Mouse (Mus musculus): Measurements from ENCODE around the gene Osbpl3.
"Not testable (repeated sequence)": the region's sequence is repeated elsewhere in the genome, so short reads cannot be mapped to it uniquely, and the experiment has no call there.

The Osbpl3 gene

GRCm38 (mm10) chr6:50453651-50454050 lies 2.4 kb downstream of the Osbpl3 start:
- no peak for DNase-seq (ENCODE audit: low read depth, low spot score)

GRCm38 (mm10) chr6:50452220-50452619 lies 3.8 kb downstream of the Osbpl3 start:
- DNase-seq (ENCODE audit: low read depth, low spot score) = no peak

DNA sequence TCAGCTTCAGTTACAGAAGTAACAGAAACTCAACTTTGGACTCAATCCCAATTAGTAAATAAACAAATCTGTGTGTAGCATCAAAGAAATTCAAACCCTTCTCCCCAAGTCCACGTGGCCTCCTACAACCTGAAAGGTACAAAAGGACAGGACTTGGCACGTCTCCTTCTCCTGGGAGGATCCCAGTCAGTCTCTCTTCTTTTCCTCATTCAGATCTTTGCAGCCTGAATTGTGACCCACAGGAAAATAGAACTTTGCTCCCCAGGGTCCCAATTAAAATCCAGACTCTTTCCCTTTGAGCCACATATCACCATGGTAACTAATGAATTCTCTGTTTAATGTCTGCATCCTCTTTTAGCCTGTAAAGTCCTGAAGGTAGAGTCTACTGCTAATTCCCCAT lies 10.4 kb downstream of the Osbpl3 start:
- DNase-seq (ENCODE audit: low read depth, low spot score) = no peak

DNA sequence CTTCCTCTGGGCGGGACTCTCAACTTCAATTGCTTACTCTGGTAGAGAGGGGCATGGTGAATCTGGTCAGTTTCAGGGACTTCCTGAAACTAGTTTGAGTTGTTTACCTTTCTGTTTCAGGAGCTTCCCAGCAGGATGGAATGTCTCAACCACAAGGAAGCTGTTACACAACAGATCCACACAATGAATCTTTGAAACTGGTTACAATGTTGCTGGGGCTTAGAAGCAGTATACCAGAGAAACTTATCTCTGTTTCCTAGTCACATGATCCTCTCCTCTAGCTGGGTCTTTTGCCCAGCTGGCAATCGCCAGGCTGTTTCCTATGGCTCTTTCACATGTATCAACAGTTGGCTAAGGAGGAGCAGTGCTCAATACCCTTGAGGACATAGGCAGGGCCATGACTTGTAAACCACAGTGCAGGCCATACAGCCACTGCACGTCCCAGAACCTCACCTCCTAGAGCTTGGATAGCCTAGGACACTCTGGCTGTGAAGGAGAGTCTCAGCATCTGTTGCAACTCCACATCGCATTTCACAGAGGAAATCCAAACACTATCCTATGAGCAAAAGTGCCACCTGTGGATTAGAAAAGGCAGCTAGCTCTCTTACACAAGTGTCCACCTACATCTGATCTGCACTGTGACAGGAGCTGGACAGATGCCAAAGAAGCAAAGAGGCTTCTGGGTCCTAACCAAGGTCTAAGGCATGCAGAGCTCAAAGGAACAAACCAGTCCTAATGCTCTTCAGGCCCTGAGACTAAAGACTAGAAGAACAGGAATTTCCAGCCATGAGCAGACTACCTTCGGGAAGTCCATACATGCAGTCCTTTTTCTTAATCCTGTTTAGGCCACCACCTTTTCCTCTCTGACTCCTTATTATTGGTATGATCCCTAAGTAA lies 14.8 kb downstream of the Osbpl3 start:
- DNase-seq (ENCODE audit: low read depth, low spot score) = no peak

DNA sequence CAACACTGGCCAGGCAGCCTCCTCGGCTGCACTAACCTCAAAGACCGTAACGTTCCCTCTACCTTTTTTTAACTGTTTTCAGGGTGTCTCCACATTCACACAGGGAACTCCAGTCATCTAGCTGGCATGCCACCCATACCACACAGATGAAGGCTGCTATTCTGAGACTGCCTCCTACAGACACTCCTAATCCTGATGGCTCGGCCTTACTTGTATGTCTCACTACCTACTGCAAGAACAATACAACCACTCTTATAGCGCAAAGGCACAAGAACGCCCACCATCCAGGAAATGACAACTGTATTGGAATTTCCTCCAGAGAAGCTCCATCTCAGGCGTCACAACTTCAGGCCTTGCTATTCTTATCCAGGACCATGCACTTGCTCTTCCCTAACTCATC lies 15.8 kb downstream of the Osbpl3 start:
- no peak for DNase-seq (ENCODE audit: low read depth, low spot score)

DNA sequence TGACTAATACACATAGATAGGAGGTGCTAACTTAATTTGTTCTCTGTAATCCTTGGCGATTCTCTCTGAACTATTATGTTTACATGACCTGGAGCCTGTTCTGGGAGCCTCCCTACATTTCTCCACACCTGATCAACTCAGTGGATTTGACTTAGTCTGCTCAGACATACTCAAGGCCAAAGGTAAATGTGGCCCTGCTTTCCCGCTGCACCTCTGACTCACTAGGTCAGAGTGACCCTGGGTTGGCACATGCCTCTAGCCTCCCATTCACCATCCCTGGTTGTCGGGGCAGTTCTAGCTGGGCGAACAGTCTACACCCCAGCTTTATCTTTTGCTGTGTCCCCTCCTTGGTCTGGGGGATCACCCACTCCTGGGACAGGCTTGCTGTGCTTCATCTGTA lies 17.1 kb downstream of the Osbpl3 start:
- not testable (repeated sequence) for DNase-seq (ENCODE audit: low read depth, low spot score)

DNA sequence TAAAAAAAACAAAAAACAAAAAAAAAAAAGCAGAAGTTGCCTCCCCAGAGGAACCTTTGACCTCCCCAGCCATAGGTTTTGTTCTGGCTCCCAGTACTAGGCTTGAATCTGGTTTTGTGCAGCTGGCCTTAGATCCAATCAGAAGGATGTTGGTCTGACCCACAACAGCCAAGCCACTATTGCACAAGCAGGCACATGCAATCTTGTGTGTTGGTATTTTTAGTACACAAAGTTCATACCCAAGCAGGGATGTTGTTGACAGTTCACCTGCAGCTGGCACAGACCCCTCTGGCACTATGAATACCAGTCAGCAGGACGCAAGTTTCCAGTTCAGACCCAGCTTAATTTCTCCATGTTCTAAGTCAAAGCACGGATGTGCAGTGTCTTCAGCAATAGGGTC lies 18.2 kb downstream of the Osbpl3 start:
- DNase-seq (ENCODE audit: low read depth, low spot score) = no peak

DNA sequence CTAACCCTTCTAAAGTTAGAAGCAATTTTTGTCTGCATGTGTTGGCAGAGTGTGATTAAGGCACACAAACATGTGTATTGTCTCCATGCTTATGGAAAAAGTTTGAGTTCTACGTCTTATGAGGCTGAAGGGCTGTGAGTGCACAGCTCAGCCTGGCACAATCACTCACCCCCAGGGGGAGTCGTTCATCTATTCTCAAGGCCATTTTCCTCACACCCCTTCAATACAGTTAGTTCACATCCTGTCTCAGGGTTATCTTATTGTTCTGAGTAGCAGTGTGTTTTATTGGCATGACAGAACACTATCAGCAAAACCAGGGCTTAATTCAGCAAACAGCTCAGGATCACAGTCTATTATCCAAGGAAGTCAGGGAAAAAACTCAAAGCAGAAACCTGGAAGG lies 19.3 kb downstream of the Osbpl3 start:
- DNase-seq (ENCODE audit: low read depth, low spot score) = no peak

GRCm38 (mm10) chr6:50432491-50432890 lies 23.5 kb downstream of the Osbpl3 start:
- no peak for DNase-seq (ENCODE audit: low read depth, low spot score)

- no peak for DNase-seq (ENCODE audit: low read depth, low spot score)
These were observed 26.7 kb downstream of the Osbpl3 start for GRCm38 (mm10) chr6:50429299-50429698.

DNA sequence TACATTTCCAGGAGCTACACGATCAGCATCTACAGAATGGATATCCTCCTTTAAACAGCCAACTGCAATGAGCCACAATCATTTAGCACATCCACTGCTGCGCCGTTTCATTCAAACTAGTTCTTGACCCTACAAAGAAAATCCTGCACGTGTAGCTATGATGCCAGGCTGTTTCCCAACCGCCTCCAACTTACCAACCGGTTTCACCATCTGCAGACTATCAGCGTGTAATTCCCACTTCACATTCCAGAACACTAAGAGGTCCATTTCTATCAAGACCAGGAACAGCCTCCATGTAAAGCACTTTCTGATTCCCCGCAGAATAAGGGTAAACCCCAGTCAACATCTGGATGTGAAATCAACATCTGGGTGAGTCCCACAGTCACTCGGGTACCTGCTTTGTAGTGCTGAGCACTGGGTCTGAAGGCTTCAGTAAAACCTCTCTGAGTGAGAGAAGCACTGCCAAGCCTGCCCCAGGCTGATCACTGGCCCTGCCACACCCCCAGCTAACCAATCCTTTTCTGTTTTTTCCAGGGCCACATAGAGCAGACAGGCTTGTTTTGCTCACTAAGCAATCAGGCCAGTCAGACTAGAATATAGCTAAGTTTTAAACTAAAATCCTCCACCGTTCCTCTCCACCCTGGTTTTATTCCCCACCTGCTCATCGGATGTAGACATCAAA lies 28.8 kb downstream of the Osbpl3 start:
- no peak for DNase-seq (ENCODE audit: low read depth, low spot score)

DNA sequence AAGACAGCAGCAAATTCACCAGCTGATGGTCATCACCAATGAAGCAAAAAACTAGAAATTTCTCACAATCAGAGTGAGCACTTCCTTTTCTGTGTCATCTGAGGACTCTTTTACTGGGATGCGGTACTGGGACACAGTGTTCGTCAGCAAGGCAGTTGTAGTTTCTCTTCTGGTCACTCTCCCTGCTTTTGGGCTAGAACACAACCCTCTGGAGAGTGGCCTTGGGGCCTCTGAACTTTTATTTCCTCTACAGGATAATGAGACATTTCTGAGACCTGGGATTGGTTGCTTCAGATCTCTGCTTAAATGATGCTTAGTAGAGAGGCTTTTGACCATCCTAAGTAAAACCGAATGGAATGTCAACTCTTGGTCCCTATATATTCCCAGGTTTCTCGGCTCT lies 29.4 kb downstream of the Osbpl3 start:
- no peak for DNase-seq (ENCODE audit: low read depth, low spot score)

GRCm38 (mm10) chr6:50424271-50424670 lies 31.7 kb downstream of the Osbpl3 start:
- DNase-seq (ENCODE audit: low read depth, low spot score) = no peak

GRCm38 (mm10) chr6:50420413-50420812 lies 35.6 kb downstream of the Osbpl3 start:
- no peak for DNase-seq (ENCODE audit: low read depth, low spot score)

GRCm38 (mm10) chr6:50419518-50420290 lies 36.3 kb downstream of the Osbpl3 start:
- no peak for DNase-seq (ENCODE audit: low read depth, low spot score)

DNA sequence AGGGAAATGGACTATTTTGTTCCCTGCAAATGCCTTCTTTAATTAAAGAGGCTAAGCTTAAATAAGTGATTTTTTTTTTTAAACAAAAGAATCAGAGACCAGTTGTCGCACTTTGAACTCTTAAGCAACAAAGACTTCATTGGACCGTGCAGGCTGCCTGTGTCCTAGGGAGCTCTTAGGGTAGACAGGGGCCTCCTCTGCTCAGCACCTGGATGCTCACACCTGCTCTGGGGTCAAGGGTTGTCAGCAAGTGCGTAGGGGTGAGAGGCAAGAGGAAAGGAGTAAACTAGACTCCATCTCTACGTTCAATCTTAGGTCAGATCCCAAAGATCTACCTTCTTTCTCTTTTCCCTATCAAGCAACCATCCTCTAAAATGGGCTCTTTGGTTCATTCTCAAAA lies 37.0 kb downstream of the Osbpl3 start:
- DNase-seq (ENCODE audit: low read depth, low spot score) = no peak

- DNase-seq (ENCODE audit: low read depth, low spot score) = no peak
These were observed 39.1 kb downstream of the Osbpl3 start for GRCm38 (mm10) chr6:50416854-50417253.

DNA sequence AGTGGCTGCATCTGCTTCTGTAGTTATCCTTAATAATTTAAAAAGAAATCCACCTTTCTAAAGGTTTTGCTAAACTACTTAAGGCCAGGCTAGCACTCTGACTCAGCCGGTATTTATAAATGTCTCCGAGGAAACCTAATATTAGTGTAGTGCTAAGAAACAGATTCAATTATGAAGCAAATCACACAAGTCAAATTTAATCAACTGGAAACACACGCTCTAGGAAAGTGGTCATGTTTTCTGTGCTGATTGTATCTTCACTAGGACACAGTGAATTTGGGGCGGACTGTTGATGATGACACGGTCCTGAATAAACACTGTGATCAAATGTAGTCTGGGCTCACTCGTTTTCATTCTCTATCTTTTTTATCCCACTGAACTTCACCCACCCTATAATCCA lies 40.6 kb downstream of the Osbpl3 start:
- DNase-seq (ENCODE audit: low read depth, low spot score) = no peak

DNA sequence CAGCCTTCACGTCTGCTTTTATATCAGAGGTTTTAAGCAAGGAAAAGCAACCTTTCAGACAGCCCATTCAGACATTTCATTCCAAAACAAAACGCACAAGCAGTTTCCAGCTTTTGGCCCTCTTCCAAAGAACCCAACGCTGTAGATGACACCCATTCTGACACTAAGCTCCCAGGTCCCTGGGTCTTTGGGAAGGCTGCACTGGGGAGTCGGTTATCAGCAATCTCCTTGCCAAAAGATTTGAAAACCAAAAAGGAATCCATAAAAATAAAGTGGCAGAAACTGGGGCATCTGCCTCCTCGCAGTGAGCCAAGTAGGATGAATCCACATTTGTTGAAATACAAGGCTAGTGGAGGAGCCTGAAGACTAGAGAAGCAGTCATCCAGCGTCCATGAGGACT lies 41.5 kb downstream of the Osbpl3 start:
- DNase-seq (ENCODE audit: low read depth, low spot score) = no peak

GRCm38 (mm10) chr6:50413381-50413780 lies 42.6 kb downstream of the Osbpl3 start:
- DNase-seq (ENCODE audit: low read depth, low spot score) = no peak

DNA sequence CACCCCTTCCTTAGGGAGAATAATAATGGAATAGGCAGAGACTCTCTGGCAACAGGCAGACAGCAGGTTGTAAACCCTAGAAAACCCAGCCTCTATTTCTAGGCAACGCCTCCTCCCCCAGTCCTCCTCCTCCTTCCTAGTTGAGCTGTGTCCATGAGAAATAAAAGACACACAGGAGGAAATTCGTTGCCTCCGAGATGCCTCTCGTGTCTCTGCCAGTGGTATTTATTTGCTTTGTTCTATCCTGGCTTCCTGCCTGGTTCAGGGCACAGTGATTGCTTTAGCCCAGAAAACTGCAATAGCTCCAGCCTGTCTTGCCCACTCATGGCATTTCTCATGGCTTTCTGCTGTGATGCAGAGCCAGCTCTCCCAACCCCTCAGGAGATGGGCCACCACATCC lies 43.8 kb downstream of the Osbpl3 start:
- no peak for DNase-seq (ENCODE audit: low read depth, low spot score)

GRCm38 (mm10) chr6:50404698-50405097 lies 51.3 kb downstream of the Osbpl3 start:
- no peak for DNase-seq (ENCODE audit: low read depth, low spot score)
